Mouse (Mus musculus) MEL (cell line): ENCODE measurements around the gene Gm6460. TPM values are rescaled to one million over a fixed set of nuclear protein-coding genes. Genes with fewer than 3 reads are reported as not detected.
"Not testable (repeated sequence)": the region's sequence is repeated elsewhere in the genome, so short reads cannot be mapped to it uniquely, and the experiment has no call there.

ENCODE experiments used
- DNase-seq: peaks from one replicate; pipeline ENCODE4 v3.0.0; 2011; ENCODE audit warnings: low read depth, low spot score
- H3K27ac ChIP-seq: 2 replicates; pipeline ENCODE4 v1.5.1; 2012; ENCODE audit warnings: low read depth, mild to moderate bottlenecking, control low read depth, low read length, moderate library complexity; ENCODE audit not compliant: control insufficient read depth
- H3K27me3 ChIP-seq, 2 experiments: fragments of 150-350 bp in 1 of 2; sonication (generic) in 1 of 2; 2 replicates each; pipeline ENCODE4 v1.6.1; 2012; ENCODE audit warnings: low read length in 2 of 2, mild to moderate bottlenecking in 2 of 2, improper control_type of control experiment in 1 of 2, moderate library complexity in 1 of 2; ENCODE audit not compliant: insufficient read depth in 2 of 2, control insufficient read depth in 1 of 2
- H3K36me3 ChIP-seq, 2 experiments: 2 replicates each; pipeline ENCODE4 v1.6.1; 2012 to 2014; ENCODE audit warnings: low read length in 2 of 2, improper control_type of control experiment in 1 of 2, inconsistent platforms in 1 of 2, mild to moderate bottlenecking in 1 of 2; ENCODE audit not compliant: insufficient read depth in 2 of 2, control insufficient read depth in 1 of 2
- H3K4me1 ChIP-seq, 2 experiments: fragments of 150-350 bp in 1 of 2; sonication (generic) in 1 of 2; 2 replicates each; pipeline ENCODE4 v1.6.1; 2012; ENCODE audit warnings: low read length in 2 of 2, improper control_type of control experiment in 1 of 2, mild to moderate bottlenecking in 1 of 2; ENCODE audit not compliant: insufficient read depth in 2 of 2, control insufficient read depth in 1 of 2
- H3K4me3 ChIP-seq, 2 experiments: fragments of 150-350 bp in 1 of 2; sonication (generic) in 1 of 2; 2 replicates each; pipeline ENCODE4 v1.5.1; 2012; ENCODE audit warnings: low read depth in 2 of 2, low read length in 2 of 2, mild to moderate bottlenecking in 2 of 2, moderate library complexity in 2 of 2, control low read depth in 1 of 2, improper control_type of control experiment in 1 of 2; ENCODE audit not compliant: control insufficient read depth in 1 of 2, insufficient read depth in 1 of 2
- H3K79me2 ChIP-seq: 2 replicates; pipeline ENCODE4 v1.6.1; 2012; ENCODE audit warnings: mild to moderate bottlenecking, low read length, moderate library complexity; ENCODE audit not compliant: control insufficient read depth, poor library complexity, insufficient read depth
- H3K9ac ChIP-seq: 2 replicates; pipeline ENCODE4 v1.6.1; 2012; ENCODE audit warnings: low read depth, mild to moderate bottlenecking, control low read depth, low read length, moderate library complexity; ENCODE audit not compliant: control insufficient read depth, poor library complexity, severe bottlenecking
- H3K9me3 ChIP-seq: fragments of 150-350 bp; sonication (generic); replicated peaks from 2 replicates; pipeline ENCODE4 v1.6.1; 2012; ENCODE audit warnings: mild to moderate bottlenecking, low read length, improper control_type of control experiment, moderate library complexity; ENCODE audit not compliant: insufficient read depth
- polyA plus RNA-seq, 2 experiments: library from polyadenylated mRNA; stranded (reverse) in 1 of 2; unstranded in 1 of 2; fragments of >175 nt in 1 of 2; fragments of >200 nt in 1 of 2; gene quantifications; 2 replicates each; pipeline versions ENCODE4 v1.2.1 to v1.2.4; 2012; ENCODE audit warnings: low replicate concordance in 2 of 2, low read depth in 1 of 2; ENCODE audit not compliant: insufficient read length in 2 of 2, insufficient read depth in 1 of 2, missing spikeins in 1 of 2
- total RNA-seq: library from RNA; depleted of rRNA; stranded (reverse); fragments of 300-350 nt; gene quantifications from 2 replicates; pipeline ENCODE4 v1.2.3, GENCODE M21; 2012; rRNA removed

The Gm6460 gene
- total RNA-seq, result not detected in 2 replicates
- not detected for polyA plus RNA-seq

DNA sequence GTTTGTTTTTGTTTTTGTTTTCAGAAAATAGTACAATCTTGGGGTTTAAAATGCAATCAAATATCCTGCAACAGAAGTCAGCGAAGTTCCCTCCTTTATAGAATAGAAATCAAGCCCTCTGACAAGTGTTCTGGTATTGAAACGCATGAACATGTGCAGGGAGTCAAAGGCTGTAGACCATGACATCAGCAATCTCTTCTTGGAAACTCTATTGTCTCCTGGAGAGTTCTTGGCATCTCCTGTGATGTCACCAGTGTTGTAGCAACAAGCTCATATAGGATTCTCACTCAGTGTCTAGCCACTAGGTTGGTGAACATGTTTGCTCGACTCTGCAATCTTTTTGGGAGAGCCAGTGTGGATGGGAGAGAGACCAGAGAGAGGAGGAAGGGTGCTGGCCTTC, at the start of gene Gm6460:
TSS of gene Gm6460 (plus strand) at position 301 of the 400 bp plus-strand sequence.
- H3K79me2 ChIP-seq, DNase-seq, H3K27ac ChIP-seq: not testable (repeated sequence)

More for the DNA sequence above, at the start of gene Gm6460:
- H3K36me3 ChIP-seq, H3K4me1 ChIP-seq, H3K9ac ChIP-seq, H3K9me3 ChIP-seq, H3K4me3 ChIP-seq, H3K27me3 ChIP-seq: not testable (repeated sequence)

Other genes with a start within 250 kb of the Gm6460 start
- gene Gm8897, start 178.5 kb upstream of the Gm6460 start, total RNA-seq, result not detected in 2 replicates
- gene Gm8897, start 178.5 kb upstream of the Gm6460 start, polyA plus RNA-seq, result not detected
- gene Gm8906, start 92.2 kb upstream of the Gm6460 start, total RNA-seq, result not detected in 2 replicates
- gene Gm8906, start 92.2 kb upstream of the Gm6460 start, polyA plus RNA-seq, result not detected
- gene Gm8922, start 87.0 kb downstream of the Gm6460 start, total RNA-seq, result not detected in 2 replicates
- gene Gm8922, start 87.0 kb downstream of the Gm6460 start, polyA plus RNA-seq, result not detected
- not detected in 2 replicates for gene Gm8926, start 175.6 kb downstream of the Gm6460 start, total RNA-seq
- not detected for gene Gm8926, start 175.6 kb downstream of the Gm6460 start, polyA plus RNA-seq